ENCODE assay signal across 20 mouse cellular contexts in the genomic region with DNA sequence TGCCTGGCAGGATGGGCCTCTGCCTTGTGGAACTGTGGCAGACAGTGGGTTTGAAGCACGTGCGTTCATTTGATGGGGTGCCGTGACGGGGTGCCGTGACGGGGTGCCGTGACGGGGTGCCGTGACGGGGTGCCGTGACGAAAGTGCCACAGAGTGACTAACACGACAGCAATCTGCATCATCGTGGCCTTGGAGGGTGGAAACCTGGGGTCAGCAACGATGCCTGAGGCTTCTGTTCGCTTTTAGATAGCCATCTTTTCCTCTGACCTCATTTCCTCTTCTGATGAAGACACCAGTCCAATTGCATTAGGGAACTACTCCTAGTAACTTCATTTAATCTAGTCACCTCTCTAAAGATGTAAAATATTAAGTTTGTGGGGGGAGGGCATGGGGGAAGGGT. TPM values are rescaled to one million over a fixed set of nuclear protein-coding genes. Genes with fewer than 3 reads are reported as not detected.
DNase-seq lines count a peak whose midpoint lies in the region; ATAC-seq lines count a peak whose summit lies in the region.
"Had no signal": no experiment of that assay in that cellular context is flagged by ENCODE, and none has a peak within 500 bp of the region (broad histone marks: within the 10 kb centered on the region; RNA-seq: fewer than 3 reads in every experiment).

No protein-coding gene starts in this region.

- peak; percentile 87 for DNase-seq in 416B (ENCODE audit: low read depth)
- peak; percentile 4 to 23 for DNase-seq in natural killer cell, adult 2 months (ENCODE audit: low spot score in 2 of 2)
- no peak for DNase-seq in layer of hippocampus, adult 9-10 months (ENCODE audit: low spot score)
- no peak for DNase-seq in right cerebral cortex, postnatal 10 days (ENCODE audit: low spot score in 2 of 2)
- no peak for DNase-seq in layer of hippocampus, adult 18-20 months (ENCODE audit: low spot score in 2 of 2)
- DNase-seq: adrenal gland, adult 2 months; adrenal gland, postnatal 14 days; cerebellum, adult 11 months; cerebellum, adult 2 months; cerebellum, adult 9-11 months; cerebellum, postnatal 25 days; embryo, embryonic 11 days; gastrocnemius, postnatal 25 days; heart, adult 2 months; heart, postnatal 14 days; heart, postnatal 4 days had no signal

- peak; percentile 29; the same call in 1 of the 2 replicates for ATAC-seq in common myeloid progenitor, adult 5-6 weeks (replicated peaks; ENCODE audit: low read depth, poor library complexity, severe bottlenecking)
- ATAC-seq in megakaryocyte, adult 5-6 weeks (ENCODE audit: poor library complexity, severe bottlenecking): peak; percentile 98
- ATAC-seq: forebrain, embryonic 15.5 days; hindbrain, postnatal 0 days had no signal

RNA-seq across cellular contexts. Expression of gene Socs2, which starts 31.0 kb away (rescaled TPM):
- 0.87 TPM in 1 of 2 replicates, not detected in the other for total RNA-seq in common myeloid progenitor, adult 5-6 weeks (2017)
- 0.74 and 0.84 TPM in 2 replicates for total RNA-seq in megakaryocyte, adult 5-6 weeks (2015)
- total RNA-seq in megakaryocyte, adult 5-6 weeks (2017): 0.77 and 0.84 TPM in 2 replicates
- 10 to 100 TPM; 30.6 to 32.9 TPM for total RNA-seq in layer of hippocampus, adult 18-20 months (2021)

RNA-seq across cellular contexts. Expression of gene Mrpl42, which starts 53.8 kb away (rescaled TPM):
- total RNA-seq in common myeloid progenitor, adult 5-6 weeks (2017): 160 and 174 TPM in 2 replicates
- total RNA-seq in megakaryocyte, adult 5-6 weeks (2015): 153 and 157 TPM in 2 replicates
- total RNA-seq in megakaryocyte, adult 5-6 weeks (2017): 126 and 127 TPM in 2 replicates
- total RNA-seq in layer of hippocampus, adult 18-20 months (2021): 10 to 100 TPM; 74.3 to 74.4 TPM

Comparison
In these comparisons a context has a peak if more than half of its experiments do, and no peak if none do; other contexts are left out.
1. DNase-seq: peak in 416B (single experiment) and natural killer cell, adult 2 months (2 of 2); none in layer of hippocampus, adult 9-10 months (single experiment), right cerebral cortex, postnatal 10 days (0 of 2) and layer of hippocampus, adult 18-20 months (0 of 2).
2. RNA of gene Socs2, which starts 31.0 kb away (total RNA-seq): 30.6 to 32.9 TPM in layer of hippocampus, adult 18-20 months; 0.74 to 0.84 TPM in megakaryocyte, adult 5-6 weeks and 0.87 TPM in common myeloid progenitor, adult 5-6 weeks; every median in the first group is over 10 times any median in the second.